Mouse (Mus musculus): Measurements from ENCODE around the gene Rps3. TPM values are rescaled to one million over a fixed set of nuclear protein-coding genes. Genes with fewer than 3 reads are reported as not detected.

The Rps3 gene
- polyA plus RNA-seq (2012; ENCODE audit: insufficient read depth, insufficient read length, low replicate concordance, missing spikeins) = 980 TPM in 1 of 2 replicates, not detected in the other

DNA sequence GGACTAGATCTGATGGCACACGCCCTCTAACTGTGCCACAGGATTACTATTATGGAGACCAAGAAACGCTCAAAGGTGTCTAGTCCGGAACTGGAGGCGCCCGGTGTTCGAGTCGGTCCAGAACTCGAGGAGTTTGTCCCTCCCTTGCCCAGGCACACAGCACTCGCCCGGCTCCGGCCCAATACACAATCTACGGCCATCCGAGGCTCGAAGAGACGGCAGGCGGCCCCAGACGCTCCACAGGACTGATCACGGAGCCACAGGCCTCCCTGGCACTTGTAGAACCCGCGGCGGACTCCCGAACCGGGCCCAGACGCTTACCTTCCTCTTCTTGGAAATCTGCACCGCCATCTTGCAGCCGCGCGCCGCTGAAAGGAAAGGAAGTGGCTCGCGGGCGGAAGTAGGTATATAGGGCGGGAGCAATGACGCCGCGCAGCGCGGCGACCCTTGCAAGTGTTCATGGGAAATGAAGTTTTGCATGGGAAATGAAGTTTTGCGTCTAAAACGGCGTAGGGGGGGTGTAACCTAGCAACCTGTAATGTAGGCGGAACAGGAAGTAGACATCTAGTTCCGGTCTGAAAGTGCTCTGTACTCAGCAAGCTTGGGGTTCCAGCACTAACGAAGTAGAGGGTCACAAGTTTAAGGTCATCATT lies at the start of gene Rps3:
TSS of gene Rps3 (minus strand) at position 468 of the 653 bp plus-strand sequence.
- H3K4me1 ChIP-seq (ENCODE audit: control insufficient read depth, insufficient read depth, low read length) = peaks cover 6% of the 10 kb centered on the region
- WGBS = under 1% methylated on average over 45 of the region's 45 CpGs
- H3K27ac ChIP-seq (ENCODE audit: insufficient read depth, low read depth, low read length) = 0 out of 2 replicates have a peak within 1 kb of the TSS, but pooled peaks have one; percentile 32
- peak within 1 kb of the TSS; percentile 74 for H3K4me3 ChIP-seq (ENCODE audit: insufficient read depth, low read depth, low read length)
- no peak for TF ChIP-seq CTCF (IDR thresholded peaks at IDR 0.05; ENCODE audit: insufficient read depth, low read depth, low read length)
- TF ChIP-seq POLR2A (IDR thresholded peaks at IDR 0.05; ENCODE audit: insufficient read depth, low read depth, low read length) = peak; percentile 96

DNA sequence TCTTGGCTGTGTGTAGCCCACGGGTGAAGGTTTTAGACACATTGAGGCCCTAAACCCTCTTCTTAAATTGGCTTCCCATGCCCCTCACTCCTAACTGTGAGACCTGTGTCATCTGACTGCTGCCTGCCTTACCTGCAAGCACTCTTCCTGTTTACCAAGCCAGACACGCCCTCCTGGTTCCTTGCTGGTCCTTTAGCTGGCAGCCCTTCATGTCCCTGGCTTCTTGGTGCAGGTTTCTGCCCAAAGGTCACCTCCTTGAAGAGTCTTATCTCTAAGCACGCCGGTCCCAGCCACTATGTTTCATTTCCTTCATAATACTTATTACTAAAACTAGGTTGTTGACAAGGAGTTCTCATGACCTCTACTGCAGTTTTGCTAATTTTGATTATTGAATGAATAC lies 49.0 kb upstream of the Rps3 start:
- peaks cover 22% of the 10 kb centered on the region for H3K4me1 ChIP-seq (ENCODE audit: control insufficient read depth, insufficient read depth, low read length)
- no peak for TF ChIP-seq POLR2A (IDR thresholded peaks at IDR 0.05; ENCODE audit: insufficient read depth, low read depth, low read length)
- no peak for TF ChIP-seq CTCF (IDR thresholded peaks at IDR 0.05; ENCODE audit: insufficient read depth, low read depth, low read length)
- no peak overlapping the region for H3K27ac ChIP-seq (ENCODE audit: insufficient read depth, low read depth, low read length)
- H3K4me3 ChIP-seq (ENCODE audit: insufficient read depth, low read depth, low read length) = no peak overlapping the region
- 93% methylated on average over 4 of the region's 4 CpGs for WGBS

DNA sequence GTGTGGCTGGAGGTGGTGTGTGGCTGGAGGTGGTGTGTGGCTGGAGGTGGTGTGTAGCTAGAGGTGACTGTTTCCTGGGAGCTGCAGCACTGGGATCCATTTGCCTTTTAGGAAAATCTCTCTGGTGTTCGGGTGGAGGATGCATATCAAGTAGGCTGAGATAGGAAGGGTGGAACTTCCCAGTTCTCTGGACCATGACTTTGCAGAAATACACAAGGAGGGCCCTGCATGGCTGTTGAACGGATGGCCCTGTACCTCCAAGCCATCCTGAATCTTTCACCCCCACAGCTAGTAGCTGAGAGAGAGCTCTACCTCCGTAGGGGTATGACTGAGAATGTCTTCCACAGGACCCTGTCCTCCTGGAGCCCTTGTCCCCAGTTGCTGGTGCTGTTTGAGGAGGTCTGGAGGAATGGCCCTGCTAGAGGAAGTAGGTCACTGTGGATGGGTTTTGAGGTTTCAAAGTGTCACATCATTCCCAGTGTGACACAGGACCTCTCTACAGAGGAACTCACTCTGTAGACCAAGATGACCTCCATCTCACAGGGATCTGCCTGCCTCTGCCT lies 48.0 kb upstream of the Rps3 start:
- WGBS = 91% methylated on average over 3 of the region's 3 CpGs
- TF ChIP-seq POLR2A (IDR thresholded peaks at IDR 0.05; ENCODE audit: insufficient read depth, low read depth, low read length) = no peak
- TF ChIP-seq CTCF (IDR thresholded peaks at IDR 0.05; ENCODE audit: insufficient read depth, low read depth, low read length) = no peak
- Histone ChIP-seq H3K4me3 (ENCODE audit: insufficient read depth, low read depth, low read length) (no peak overlapping the region), H3K4me1 (ENCODE audit: control insufficient read depth, insufficient read depth, low read length) (peaks cover 14% of the 10 kb centered on the region), H3K27ac (ENCODE audit: insufficient read depth, low read depth, low read length) (no peak overlapping the region)

DNA sequence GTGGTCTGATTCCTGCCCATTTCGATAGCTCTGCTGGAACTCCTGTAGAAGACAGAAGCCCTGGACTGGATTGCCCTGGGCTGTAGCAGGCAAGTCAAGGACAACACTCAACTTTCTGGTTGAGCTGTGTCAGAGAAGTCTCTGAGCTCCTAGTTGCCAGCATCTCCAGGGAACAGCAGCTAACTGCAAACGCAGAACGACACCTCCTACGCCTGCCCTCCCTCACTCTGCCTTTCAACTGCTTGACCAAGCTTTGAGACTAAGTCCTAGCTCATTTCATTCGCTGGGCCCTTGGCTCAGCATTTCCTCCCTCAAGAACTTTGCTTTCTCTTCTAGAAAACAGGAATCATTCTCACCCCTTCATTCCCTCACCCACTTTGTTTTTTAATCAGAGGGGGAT lies 45.9 kb upstream of the Rps3 start:
- Histone ChIP-seq H3K27ac (ENCODE audit: insufficient read depth, low read depth, low read length) (no peak overlapping the region), H3K4me1 (ENCODE audit: control insufficient read depth, insufficient read depth, low read length) (peaks cover under 1% of the 10 kb centered on the region), H3K4me3 (ENCODE audit: insufficient read depth, low read depth, low read length) (no peak overlapping the region)
- 56% methylated on average over 5 of the region's 5 CpGs for WGBS
- TF ChIP-seq CTCF (IDR thresholded peaks at IDR 0.05; ENCODE audit: insufficient read depth, low read depth, low read length) = no peak
- no peak for TF ChIP-seq POLR2A (IDR thresholded peaks at IDR 0.05; ENCODE audit: insufficient read depth, low read depth, low read length)

DNA sequence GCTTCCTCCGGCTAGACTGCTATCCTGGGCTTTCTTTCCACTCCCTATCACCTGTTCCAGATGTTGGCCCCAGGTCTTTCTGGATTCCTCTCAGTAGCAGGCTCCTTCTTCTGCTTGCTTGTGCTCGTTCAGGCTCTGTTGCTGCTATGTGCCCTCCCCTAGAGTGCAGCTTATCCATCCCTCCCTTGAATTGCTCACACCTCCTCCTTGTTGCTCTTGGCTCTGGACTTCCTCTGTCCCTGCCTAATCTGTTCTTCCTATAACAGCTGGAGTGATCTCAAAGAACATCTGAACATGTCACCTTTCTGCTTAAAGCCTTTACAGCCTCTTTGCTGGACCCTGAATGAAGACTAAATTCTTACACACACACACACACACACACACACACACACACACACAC lies 45.0 kb upstream of the Rps3 start:
- TF ChIP-seq POLR2A (IDR thresholded peaks at IDR 0.05; ENCODE audit: insufficient read depth, low read depth, low read length) (no peak), CTCF (IDR thresholded peaks at IDR 0.05; ENCODE audit: insufficient read depth, low read depth, low read length) (no peak)
- Histone ChIP-seq H3K4me1 (ENCODE audit: control insufficient read depth, insufficient read depth, low read length) (no peaks in the 10 kb centered on the region), H3K27ac (ENCODE audit: insufficient read depth, low read depth, low read length) (no peak overlapping the region), H3K4me3 (ENCODE audit: insufficient read depth, low read depth, low read length) (no peak overlapping the region)
- 74% methylated on average over 2 of the region's 2 CpGs for WGBS

DNA sequence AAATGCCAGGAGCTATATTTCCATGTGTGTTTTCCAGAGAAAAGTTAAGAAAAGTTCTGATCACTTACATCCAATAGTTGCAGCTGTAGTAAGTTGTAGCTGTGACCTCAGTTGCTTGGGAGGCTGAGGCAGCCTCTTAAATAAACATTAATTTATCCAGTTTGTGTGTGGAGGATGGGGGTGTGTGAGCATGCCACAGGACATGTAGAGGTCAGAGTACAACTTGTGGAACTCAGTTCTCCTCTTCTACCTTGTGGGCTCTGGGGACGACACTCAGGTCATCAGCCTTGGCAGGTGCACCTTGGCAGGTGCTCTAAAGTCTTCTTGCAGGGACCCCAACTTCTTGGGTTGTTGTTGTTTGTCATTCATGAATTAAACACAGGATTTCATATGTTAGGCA lies 40.3 kb upstream of the Rps3 start:
- TF ChIP-seq POLR2A (IDR thresholded peaks at IDR 0.05; ENCODE audit: insufficient read depth, low read depth, low read length) (no peak), CTCF (IDR thresholded peaks at IDR 0.05; ENCODE audit: insufficient read depth, low read depth, low read length) (no peak)
- WGBS = 100% methylated on average over 1 of the region's 1 CpGs

DNA sequence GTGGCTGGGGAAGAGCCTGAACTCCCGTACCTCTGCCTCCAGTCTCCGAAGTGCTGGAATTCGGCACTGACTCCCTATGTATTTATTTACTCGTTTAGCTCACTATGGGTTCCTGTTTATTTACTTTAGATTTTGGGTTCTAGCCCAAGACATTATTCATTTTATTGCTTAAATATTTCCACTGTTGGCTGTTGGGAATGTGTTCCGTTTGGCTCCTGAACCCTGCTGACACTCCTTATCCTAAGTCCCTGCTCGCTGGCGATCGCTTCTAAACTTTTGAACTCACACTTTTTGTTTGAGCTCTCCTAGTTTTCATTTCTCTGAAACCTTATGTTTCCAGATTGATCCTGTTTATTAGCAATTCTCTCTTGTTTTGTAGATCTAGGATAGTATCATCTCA lies 39.6 kb upstream of the Rps3 start:
- Histone ChIP-seq H3K27ac (ENCODE audit: insufficient read depth, low read depth, low read length) (no peak overlapping the region), H3K4me3 (ENCODE audit: insufficient read depth, low read depth, low read length) (no peak overlapping the region), H3K4me1 (ENCODE audit: control insufficient read depth, insufficient read depth, low read length) (no peaks in the 10 kb centered on the region)
- 79% methylated on average over 8 of the region's 8 CpGs for WGBS
- no peak for TF ChIP-seq CTCF (IDR thresholded peaks at IDR 0.05; ENCODE audit: insufficient read depth, low read depth, low read length)
- no peak for TF ChIP-seq POLR2A (IDR thresholded peaks at IDR 0.05; ENCODE audit: insufficient read depth, low read depth, low read length)

More for the DNA sequence above, 40.3 kb upstream of the Rps3 start:
- Histone ChIP-seq H3K27ac (ENCODE audit: insufficient read depth, low read depth, low read length) (no peak overlapping the region), H3K4me1 (ENCODE audit: control insufficient read depth, insufficient read depth, low read length) (no peaks in the 10 kb centered on the region), H3K4me3 (ENCODE audit: insufficient read depth, low read depth, low read length) (no peak overlapping the region)

DNA sequence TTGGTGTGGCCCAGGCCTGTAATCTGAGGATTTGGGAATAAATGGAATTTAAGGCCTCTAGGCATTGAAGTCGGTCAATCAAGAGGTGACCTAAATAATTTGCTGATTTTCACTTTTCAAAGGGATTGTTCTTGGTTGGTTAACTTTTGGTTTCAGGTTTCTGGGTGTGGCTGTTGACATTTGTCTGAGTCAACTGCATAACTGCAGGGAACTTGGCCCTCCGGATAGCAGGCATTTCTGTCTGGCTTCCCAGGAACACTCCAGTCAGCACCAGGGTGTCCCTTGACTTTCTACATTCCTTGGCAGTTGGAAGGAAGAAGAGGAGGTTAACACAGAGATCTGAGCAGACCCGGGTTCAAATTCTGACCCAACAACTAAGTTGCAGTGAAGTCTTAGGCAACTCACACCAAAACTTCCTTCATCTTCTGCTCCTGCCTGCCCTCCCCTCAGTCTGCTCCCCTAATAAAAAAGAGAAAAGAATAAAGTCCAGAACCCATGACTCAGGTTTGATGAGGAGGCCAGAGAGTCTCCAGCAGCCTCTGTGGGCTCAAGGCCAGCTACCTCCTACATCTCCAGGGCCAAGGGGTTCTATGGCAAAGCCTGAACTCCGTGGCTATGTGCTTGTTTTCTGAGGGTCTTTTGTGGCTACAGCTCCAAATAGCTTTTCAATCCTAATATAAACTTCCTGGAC lies 35.6 kb upstream of the Rps3 start:
- H3K27ac ChIP-seq (ENCODE audit: insufficient read depth, low read depth, low read length) = no peak overlapping the region
- H3K4me3 ChIP-seq (ENCODE audit: insufficient read depth, low read depth, low read length) = no peak overlapping the region
- TF ChIP-seq POLR2A (IDR thresholded peaks at IDR 0.05; ENCODE audit: insufficient read depth, low read depth, low read length) (no peak), CTCF (IDR thresholded peaks at IDR 0.05; ENCODE audit: insufficient read depth, low read depth, low read length) (no peak)
- peaks cover 7% of the 10 kb centered on the region; the same call in 1 of the 2 replicates for H3K4me1 ChIP-seq (ENCODE audit: control insufficient read depth, insufficient read depth, low read length)
- 81% methylated on average over 4 of the region's 4 CpGs for WGBS

DNA sequence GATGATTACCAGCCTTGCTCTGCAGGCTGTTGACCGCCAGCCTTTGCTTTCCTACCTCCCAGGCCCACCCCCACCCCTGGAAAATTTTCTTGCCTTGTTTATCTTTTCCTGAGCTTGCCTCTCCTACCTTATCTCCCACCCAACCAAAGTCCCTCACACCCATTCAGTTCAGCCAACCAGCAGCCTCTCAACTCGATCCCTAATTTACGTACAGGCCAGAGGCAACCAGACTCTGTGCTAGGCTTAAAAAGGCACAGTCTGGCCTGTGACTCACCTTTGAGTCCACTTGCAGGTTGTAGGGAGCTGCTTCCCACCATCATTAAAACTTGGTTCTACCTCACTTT lies 33.2 kb upstream of the Rps3 start:
- 82% methylated on average over 3 of the region's 3 CpGs for WGBS
- TF ChIP-seq POLR2A (IDR thresholded peaks at IDR 0.05; ENCODE audit: insufficient read depth, low read depth, low read length) (no peak), CTCF (IDR thresholded peaks at IDR 0.05; ENCODE audit: insufficient read depth, low read depth, low read length) (no peak)
- Histone ChIP-seq H3K4me3 (ENCODE audit: insufficient read depth, low read depth, low read length) (no peak overlapping the region), H3K27ac (ENCODE audit: insufficient read depth, low read depth, low read length) (no peak overlapping the region), H3K4me1 (ENCODE audit: control insufficient read depth, insufficient read depth, low read length) (peaks cover 7% of the 10 kb centered on the region; the same call in 1 of the 2 replicates)

Data from olfactory bulb, adult 2 months (tissue).